Mouse (Mus musculus) left cerebral cortex, adult 11 months (tissue): ENCODE results near the gene Mtss1l.

ENCODE experiments used
- DNase-seq: peaks from one replicate; pipeline ENCODE4 v3.0.0; 2022; ENCODE audit warnings: low spot score

The Mtss1l gene

GRCm38 (mm10) chr8:110706288-110706870, 14.9 kb upstream of the Mtss1l start:
- no peak for DNase-seq

- no peak for DNase-seq
Measured at GRCm38 (mm10) chr8:110708429-110708828, 12.8 kb upstream of the Mtss1l start.

- DNase-seq, result no peak
Measured at GRCm38 (mm10) chr8:110710593-110710992, 10.7 kb upstream of the Mtss1l start.

- no peak for DNase-seq
Measured at GRCm38 (mm10) chr8:110711271-110711934, 9.9 kb upstream of the Mtss1l start.

- no peak for DNase-seq
Measured at GRCm38 (mm10) chr8:110713073-110713472, 8.2 kb upstream of the Mtss1l start.

- DNase-seq, result no peak
Measured at GRCm38 (mm10) chr8:110714827-110715519, 6.3 kb upstream of the Mtss1l start.

GRCm38 (mm10) chr8:110716075-110716474, 5.2 kb upstream of the Mtss1l start:
- DNase-seq, result peak; percentile 72

- no peak for DNase-seq
Measured at GRCm38 (mm10) chr8:110717131-110717530, 4.1 kb upstream of the Mtss1l start.

GRCm38 (mm10) chr8:110718209-110718968, 2.9 kb upstream of the Mtss1l start:
- no peak for DNase-seq

GRCm38 (mm10) chr8:110718969-110719670, 2.2 kb upstream of the Mtss1l start:
- DNase-seq, result no peak

- DNase-seq, result no peak
Measured at GRCm38 (mm10) chr8:110719898-110720653, 1.2 kb upstream of the Mtss1l start.

- no peak for DNase-seq
Measured at GRCm38 (mm10) chr8:110721606-110722413, 534 bp downstream of the Mtss1l start.

GRCm38 (mm10) chr8:110722414-110723011, 1.2 kb downstream of the Mtss1l start:
- DNase-seq, result no peak

- no peak for DNase-seq
Measured at GRCm38 (mm10) chr8:110724493-110724892, 3.2 kb downstream of the Mtss1l start.

GRCm38 (mm10) chr8:110725084-110725838, 4.0 kb downstream of the Mtss1l start:
- DNase-seq, result peak; percentile 72

GRCm38 (mm10) chr8:110726893-110727292, 5.6 kb downstream of the Mtss1l start:
- DNase-seq, result no peak

GRCm38 (mm10) chr8:110731346-110731859, 10.1 kb downstream of the Mtss1l start:
- DNase-seq, result no peak

- no peak for DNase-seq
Measured at GRCm38 (mm10) chr8:110733036-110733435, 11.8 kb downstream of the Mtss1l start.
